Mouse (Mus musculus) spleen, adult 2 months (tissue): ENCODE measurements around the gene Shroom3.

ENCODE experiments used
- CTCF ChIP-seq: fragments of 200-500 bp; IDR thresholded peaks from 2 replicates; pipeline ENCODE4 v1.5.1; 2011; ENCODE audit warnings: mild to moderate bottlenecking, inconsistent platforms; ENCODE audit not compliant: insufficient read depth, insufficient read length, insufficient replicate concordance; ENCODE audit errors: extremely low read depth
- POLR2A ChIP-seq: fragments of 200-500 bp; IDR thresholded peaks from 2 replicates; pipeline ENCODE4 v1.6.1; 2011; ENCODE audit warnings: low read depth, low read length, inconsistent platforms

GRCm38 (mm10) chr5:92905594-92906008, 222.4 kb downstream of the Shroom3 start:
- TF ChIP-seq CTCF (no peak), POLR2A (no peak)
